ENCODE assay signal across 14 mouse cellular contexts in genomic region chr12:79766116-79766515, GRCm38 (mm10).
A peak's percentile ranks its signal among the peaks of the same experiment; 100 is the strongest.
DNase-seq lines count a peak whose midpoint lies in the region; ATAC-seq and TF ChIP-seq lines count a peak whose summit lies in the region.
"Had no signal": no experiment of that assay in that cellular context is flagged by ENCODE, and none has a peak within 500 bp of the region (broad histone marks: within the 10 kb centered on the region; RNA-seq: fewer than 3 reads in every experiment).

No protein-coding gene starts in this region.

- WGBS in kidney, adult 2 months = 72% methylated on average over 6 of the region's 6 CpGs
- WGBS in kidney, embryonic 16.5 days = 76% methylated on average over 6 of the region's 6 CpGs

- no peak for ATAC-seq in kidney, embryonic 16.5 days (ENCODE audit: low FRiP score, low TSS enrichment)

- no peak overlapping the region for H3K4me2 ChIP-seq in kidney, embryonic 16.5 days (replicated peaks; ENCODE audit: low read depth, low read length)
- H3K4me2 ChIP-seq: limb, embryonic 15.5 days; lung, embryonic 14.5 days; neural tube, embryonic 12.5 days had no signal

- no peak overlapping the region for H3K9ac ChIP-seq in kidney, embryonic 16.5 days (replicated peaks; ENCODE audit: low read length)
- H3K9ac ChIP-seq: limb, embryonic 15.5 days; lung, embryonic 14.5 days; neural tube, embryonic 12.5 days had no signal

- no peaks in the 10 kb centered on the region for H3K27me3 ChIP-seq in kidney, adult 2 months (replicated peaks; ENCODE audit: control insufficient read depth, insufficient read depth, low read length)
- H3K27me3 ChIP-seq in kidney, embryonic 16.5 days (ENCODE audit: insufficient read depth, low read length) = no peaks in the 10 kb centered on the region
- H3K27me3 ChIP-seq: limb, embryonic 15.5 days; neural tube, embryonic 12.5 days had no signal

- DNase-seq in heart, adult 11 months = peak; percentile 93
- no peak for DNase-seq in heart, postnatal 36 days
- peak; percentile 71 for DNase-seq in kidney, adult 2 months
- peak; percentile 32 for DNase-seq in testis, postnatal 14 days (ENCODE audit: low spot score)
- no peak for DNase-seq in testis, postnatal 10 days (ENCODE audit: low spot score)
- DNase-seq in lung, adult 18-20 months = no peak
- DNase-seq: lung, embryonic 14.5 days; right cerebral cortex, postnatal 25 days; thymus, adult 18-20 months had no signal

- no peak for TF ChIP-seq CTCF in kidney, adult 2 months (conservative IDR thresholded peaks at IDR 0.05; ENCODE audit: insufficient read depth, insufficient read length, low read depth, low read length)

- intact Hi-C loops in heart, postnatal 36 days (cut with DNase I) = no loop called here

- H3K4me1 ChIP-seq in kidney, adult 2 months (ENCODE audit: control insufficient read depth, insufficient read depth, low read length) = peaks cover 4% of the 10 kb centered on the region
- peaks cover 22% of the 10 kb centered on the region for H3K4me1 ChIP-seq in kidney, embryonic 16.5 days (ENCODE audit: insufficient read depth, low read length)
- H3K4me1 ChIP-seq: limb, embryonic 15.5 days; neural tube, embryonic 12.5 days had no signal

- no peak for TF ChIP-seq POLR2A in kidney, adult 2 months (IDR thresholded peaks at IDR 0.05; ENCODE audit: low read depth, low read length)

- no peak overlapping the region for H3K4me3 ChIP-seq in kidney, adult 2 months (ENCODE audit: insufficient read depth, low read depth, low read length)
- H3K4me3 ChIP-seq in kidney, embryonic 16.5 days (ENCODE audit: low read length) = no peak overlapping the region
- H3K4me3 ChIP-seq: left cerebral cortex, adult 2 months; limb, embryonic 15.5 days; neural tube, embryonic 12.5 days had no signal

- H3K27ac ChIP-seq in kidney, adult 2 months (ENCODE audit: insufficient read depth, low read depth, low read length) = no peak overlapping the region
- H3K27ac ChIP-seq in kidney, embryonic 16.5 days (ENCODE audit: low read length) = no peak overlapping the region
- H3K27ac ChIP-seq: left cerebral cortex, adult 2 months; limb, embryonic 15.5 days; neural tube, embryonic 12.5 days had no signal

- H3K9me3 ChIP-seq in kidney, embryonic 16.5 days (ENCODE audit: low read length) = no peaks in the 10 kb centered on the region
- H3K9me3 ChIP-seq: G1E; limb, embryonic 15.5 days; neural tube, embryonic 12.5 days had no signal

- H3K36me3 ChIP-seq in kidney, adult 2 months (ENCODE audit: control insufficient read depth, insufficient read depth, low read length) = no peaks in the 10 kb centered on the region
- no peaks in the 10 kb centered on the region for H3K36me3 ChIP-seq in kidney, embryonic 16.5 days (ENCODE audit: insufficient read depth, low read length)
- H3K36me3 ChIP-seq: G1E; limb, embryonic 15.5 days; neural tube, embryonic 12.5 days had no signal

Comparison
In these comparisons a context has a peak if more than half of its experiments do, and no peak if none do; other contexts are left out.
1. DNase-seq: peak in heart, adult 11 months (single experiment), kidney, adult 2 months (single experiment) and testis, postnatal 14 days (single experiment); none in heart, postnatal 36 days (0 of 2), testis, postnatal 10 days (single experiment) and lung, adult 18-20 months (0 of 2).